Mouse (Mus musculus) heart, embryonic 10.5 days (tissue): ENCODE data around the gene Aimp2. TPM values are rescaled to one million over a fixed set of nuclear protein-coding genes. Genes with fewer than 3 reads are reported as not detected.
A peak's percentile ranks its signal among the peaks of the same experiment; 100 is the strongest.

Experiments
- DNase-seq: peaks from one replicate; pipeline ENCODE4 v3.0.0-alpha.2; 2017; ENCODE audit warnings: low spot score
- H3K27ac ChIP-seq: fragments of 300-500 bp; sonication (generic); 2 replicates; pipeline ENCODE4 v1.5.1; 2016; ENCODE audit warnings: mild to moderate bottlenecking
- H3K27me3 ChIP-seq: fragments of 300-500 bp; sonication (generic); 2 replicates; pipeline ENCODE4 v1.6.1; 2016; ENCODE audit warnings: mild to moderate bottlenecking; ENCODE audit not compliant: poor library complexity, insufficient read depth, severe bottlenecking
- H3K36me3 ChIP-seq: fragments of 300-500 bp; sonication (generic); 2 replicates; pipeline ENCODE4 v1.6.1; 2016; ENCODE audit warnings: mild to moderate bottlenecking, moderate library complexity
- H3K4me1 ChIP-seq: fragments of 300-500 bp; sonication (generic); 2 replicates; pipeline ENCODE4 v1.6.1; 2016; ENCODE audit warnings: mild to moderate bottlenecking
- H3K4me3 ChIP-seq: fragments of 300-500 bp; sonication (generic); 2 replicates; pipeline ENCODE4 v1.5.1; 2016; ENCODE audit warnings: mild to moderate bottlenecking, moderate library complexity
- H3K9me3 ChIP-seq: fragments of 300-500 bp; sonication (generic); 2 replicates; pipeline ENCODE4 v1.6.1; 2016; ENCODE audit warnings: mild to moderate bottlenecking, moderate library complexity
- WGBS: fragments of 180-500 bp; shearing (Covaris S2); methylation state at CpG from one replicate; pipeline ENCODE4 v1.1.7; 2016; 5-methylcytosine and 5-hydroxymethylcytosine counted together
- polyA plus RNA-seq: library from polyadenylated mRNA; unstranded; fragments of >200 nt; fragmentation: Nextera tagmentation; extraction: Ambion mirVana; gene quantifications from 2 replicates; pipeline ENCODE4 v1.2.1, GENCODE M21; 2016

The Aimp2 gene
- 117 and 127 TPM in 2 replicates for polyA plus RNA-seq

GRCm38 (mm10) chr5:143909417-143910400 lies at the start of gene Aimp2, which contains the start of gene Pms2:
TSS of gene Aimp2 (minus strand) at chr5:143909847.
TSS of gene Pms2 (plus strand) at chr5:143909964.
- H3K4me3 ChIP-seq, result peak within 1 kb of the TSS; percentile 74
- under 1% methylated on average over 70 of the region's 70 CpGs for WGBS
- peaks cover 29% of the 10 kb centered on the region for H3K36me3 ChIP-seq
- H3K27me3 ChIP-seq, result no peaks in the 10 kb centered on the region
- H3K9me3 ChIP-seq, result no peaks in the 10 kb centered on the region
- peak within 1 kb of the TSS; percentile 91 for H3K27ac ChIP-seq
- peak; percentile 99 for DNase-seq
- H3K4me1 ChIP-seq, result peaks cover 19% of the 10 kb centered on the region; the same call in 1 of the 2 replicates

- Histone ChIP-seq H3K27me3 (no peaks in the 10 kb centered on the region), H3K4me3 (no peak overlapping the region), H3K9me3 (no peaks in the 10 kb centered on the region), H3K36me3 (peaks cover 11% of the 10 kb centered on the region; the same call in 1 of the 2 replicates), H3K27ac (no peak overlapping the region), H3K4me1 (no peaks in the 10 kb centered on the region)
- WGBS, result 87% methylated on average over 6 of the region's 6 CpGs
- DNase-seq, result peak; percentile 63
Observed at GRCm38 (mm10) chr5:143957101-143957500, 47.5 kb upstream of the Aimp2 start.

GRCm38 (mm10) chr5:143950016-143950415 lies 40.4 kb upstream of the Aimp2 start:
- peak; percentile 17 for DNase-seq
- H3K27me3 ChIP-seq, result no peaks in the 10 kb centered on the region
- H3K4me3 ChIP-seq, result no peak overlapping the region
- H3K27ac ChIP-seq, result no peak overlapping the region
- H3K36me3 ChIP-seq, result no peaks in the 10 kb centered on the region
- H3K4me1 ChIP-seq, result no peaks in the 10 kb centered on the region
- no peaks in the 10 kb centered on the region for H3K9me3 ChIP-seq
- WGBS, result 46% methylated on average over 5 of the region's 5 CpGs

- WGBS, result 82% methylated on average over 12 of the region's 12 CpGs
- Histone ChIP-seq H3K9me3 (no peaks in the 10 kb centered on the region), H3K36me3 (no peaks in the 10 kb centered on the region), H3K27ac (no peak overlapping the region), H3K4me3 (no peak overlapping the region), H3K27me3 (no peaks in the 10 kb centered on the region), H3K4me1 (no peaks in the 10 kb centered on the region)
- peak; percentile 67 for DNase-seq
Observed at GRCm38 (mm10) chr5:143948361-143948760, 38.7 kb upstream of the Aimp2 start.

- Histone ChIP-seq H3K27me3 (no peaks in the 10 kb centered on the region), H3K4me1 (peaks cover 3% of the 10 kb centered on the region; the same call in 1 of the 2 replicates), H3K9me3 (no peaks in the 10 kb centered on the region), H3K4me3 (no peak overlapping the region), H3K27ac (no peak overlapping the region), H3K36me3 (no peaks in the 10 kb centered on the region)
- DNase-seq, result peak; percentile 68
- 85% methylated on average over 14 of the region's 14 CpGs for WGBS
Observed at GRCm38 (mm10) chr5:143943231-143944125, 33.8 kb upstream of the Aimp2 start.

- H3K27ac ChIP-seq, result no peak overlapping the region
- WGBS, result 21% methylated on average over 10 of the region's 10 CpGs
- DNase-seq, result peak; percentile 28
- H3K4me1 ChIP-seq, result peaks cover 3% of the 10 kb centered on the region; the same call in 1 of the 2 replicates
- no peaks in the 10 kb centered on the region for H3K27me3 ChIP-seq
- no peaks in the 10 kb centered on the region for H3K9me3 ChIP-seq
- H3K4me3 ChIP-seq, result no peak overlapping the region
- H3K36me3 ChIP-seq, result no peaks in the 10 kb centered on the region
Observed at GRCm38 (mm10) chr5:143941588-143941987, 31.9 kb upstream of the Aimp2 start.

- DNase-seq, result peak; percentile 68
- Histone ChIP-seq H3K9me3 (no peaks in the 10 kb centered on the region), H3K27me3 (no peaks in the 10 kb centered on the region), H3K4me1 (peaks cover 4% of the 10 kb centered on the region; the same call in 1 of the 2 replicates), H3K27ac (no peak overlapping the region), H3K36me3 (peaks cover 10% of the 10 kb centered on the region), H3K4me3 (no peak overlapping the region)
- WGBS, result 73% methylated on average over 9 of the region's 9 CpGs
Observed at GRCm38 (mm10) chr5:143936156-143936555, 26.5 kb upstream of the Aimp2 start.

GRCm38 (mm10) chr5:143933875-143934274 lies 24.2 kb upstream of the Aimp2 start:
- 88% methylated on average over 1 of the region's 1 CpGs for WGBS
- Histone ChIP-seq H3K27me3 (no peaks in the 10 kb centered on the region), H3K9me3 (no peaks in the 10 kb centered on the region), H3K4me1 (peaks cover 4% of the 10 kb centered on the region; the same call in 1 of the 2 replicates), H3K27ac (no peak overlapping the region), H3K36me3 (peaks cover 31% of the 10 kb centered on the region), H3K4me3 (no peak overlapping the region)
- peak; percentile 51 for DNase-seq

- Histone ChIP-seq H3K27me3 (no peaks in the 10 kb centered on the region), H3K36me3 (peaks cover 36% of the 10 kb centered on the region), H3K4me3 (no peak overlapping the region), H3K9me3 (no peaks in the 10 kb centered on the region), H3K27ac (no peak overlapping the region), H3K4me1 (peaks cover 4% of the 10 kb centered on the region; the same call in 1 of the 2 replicates)
- DNase-seq, result peak; percentile 50
- WGBS, result 86% methylated on average over 11 of the region's 11 CpGs
Observed at GRCm38 (mm10) chr5:143933414-143933813, 23.8 kb upstream of the Aimp2 start.

- H3K9me3 ChIP-seq, result no peaks in the 10 kb centered on the region
- H3K27ac ChIP-seq, result no peak within 1 kb of the TSS
- H3K4me1 ChIP-seq, result peaks cover 4% of the 10 kb centered on the region; the same call in 1 of the 2 replicates
- 19% methylated on average over 8 of the region's 8 CpGs for WGBS
- no peak within 1 kb of the TSS for H3K4me3 ChIP-seq
- peak; percentile 57 for DNase-seq
- no peaks in the 10 kb centered on the region for H3K27me3 ChIP-seq
- H3K36me3 ChIP-seq, result peaks cover 42% of the 10 kb centered on the region
Observed at GRCm38 (mm10) chr5:143932831-143933230, 23.2 kb upstream of the Aimp2 start, which contains the start of gene Rsph10b. TSS of gene Rsph10b (plus strand) at chr5:143933035.

GRCm38 (mm10) chr5:143931863-143932580 lies 22.4 kb upstream of the Aimp2 start:
- 82% methylated on average over 6 of the region's 6 CpGs for WGBS
- peak; percentile 45 for DNase-seq
- peaks cover 48% of the 10 kb centered on the region for H3K36me3 ChIP-seq

GRCm38 (mm10) chr5:143930656-143931055 lies 21.0 kb upstream of the Aimp2 start:
- no peaks in the 10 kb centered on the region for H3K27me3 ChIP-seq
- H3K9me3 ChIP-seq, result no peaks in the 10 kb centered on the region
- no peak overlapping the region for H3K27ac ChIP-seq
- DNase-seq, result peak; percentile 57
- H3K4me1 ChIP-seq, result no peaks in the 10 kb centered on the region
- H3K4me3 ChIP-seq, result no peak overlapping the region
- 92% methylated on average over 12 of the region's 12 CpGs for WGBS
- peaks cover 62% of the 10 kb centered on the region for H3K36me3 ChIP-seq

More at GRCm38 (mm10) chr5:143931863-143932580, 22.4 kb upstream of the Aimp2 start:
- H3K27ac ChIP-seq, result no peak overlapping the region
- peaks cover 4% of the 10 kb centered on the region; the same call in 1 of the 2 replicates for H3K4me1 ChIP-seq
- H3K9me3 ChIP-seq, result no peaks in the 10 kb centered on the region
- H3K4me3 ChIP-seq, result no peak overlapping the region
- no peaks in the 10 kb centered on the region for H3K27me3 ChIP-seq
